Mouse (Mus musculus): Measurements from ENCODE around the gene Vmn1r12. TPM values are rescaled to one million over a fixed set of nuclear protein-coding genes. Genes with fewer than 3 reads are reported as not detected.
"Not testable (repeated sequence)": the region's sequence is repeated elsewhere in the genome, so short reads cannot be mapped to it uniquely, and the experiment has no call there.

The Vmn1r12 gene
- not detected in 2 replicates for polyA plus RNA-seq (2016; fragmentation: Nextera tagmentation; extraction: Ambion mirVana)

DNA sequence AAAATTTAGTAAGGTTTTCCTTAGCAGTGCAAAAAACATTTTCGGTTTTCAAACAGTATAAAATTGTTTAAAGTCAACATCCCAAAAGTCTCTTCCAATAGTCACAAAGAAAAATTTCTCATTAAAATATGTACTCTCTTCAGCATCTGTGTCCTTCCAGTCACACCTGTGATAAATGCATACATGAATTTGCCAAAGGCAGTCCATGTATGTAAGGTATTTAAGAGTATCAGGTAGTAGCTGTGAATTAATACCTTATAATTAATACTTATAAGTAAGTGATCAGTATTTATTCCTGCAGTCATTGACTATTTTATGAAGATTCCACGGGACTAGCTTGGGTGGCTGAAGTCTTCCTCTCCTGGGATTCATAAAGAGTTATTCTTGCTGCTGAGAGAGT, at the start of gene Vmn1r12:
Gene Vmn1r12, plus strand, starts transcription at position 301 of the 400 bp plus-strand sequence.
- no peak within 1 kb of the TSS for H3K4me3 ChIP-seq
- DNase-seq (ENCODE audit: low spot score), result no peak
- no peak within 1 kb of the TSS for H3K27ac ChIP-seq
- H3K4me1 ChIP-seq, result no peaks in the 10 kb centered on the region
- 69% methylated on average over 2 of the region's 2 CpGs for WGBS
- no peaks in the 10 kb centered on the region for H3K36me3 ChIP-seq
- H3K27me3 ChIP-seq (ENCODE audit: insufficient read depth, poor library complexity, severe bottlenecking), result no peaks in the 10 kb centered on the region
- H3K9me3 ChIP-seq, result no peaks in the 10 kb centered on the region

DNA sequence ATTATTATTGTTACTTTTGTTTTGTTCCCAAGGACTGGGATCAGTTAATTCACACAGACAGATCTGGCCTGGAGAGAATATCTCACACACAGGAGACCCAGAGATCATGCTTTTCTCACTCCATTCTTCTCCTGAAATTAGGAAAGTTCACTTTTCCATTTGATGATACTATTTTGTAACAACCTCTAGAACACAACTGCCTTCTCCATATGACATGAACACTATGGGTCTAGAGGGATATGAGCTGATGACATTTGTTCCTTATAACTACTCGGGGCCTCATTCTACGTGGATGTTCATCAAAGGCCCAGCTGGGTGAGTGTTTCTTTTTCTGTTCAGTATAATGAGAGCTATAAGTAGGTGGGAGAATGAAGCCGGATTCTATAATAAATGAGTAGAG, 47.6 kb upstream of the Vmn1r12 start, which contains the start of gene Vmn1r10:
Gene Vmn1r10, plus strand, starts transcription at position 301 of the 400 bp plus-strand sequence.
- H3K4me1 ChIP-seq, result no peaks in the 10 kb centered on the region

DNA sequence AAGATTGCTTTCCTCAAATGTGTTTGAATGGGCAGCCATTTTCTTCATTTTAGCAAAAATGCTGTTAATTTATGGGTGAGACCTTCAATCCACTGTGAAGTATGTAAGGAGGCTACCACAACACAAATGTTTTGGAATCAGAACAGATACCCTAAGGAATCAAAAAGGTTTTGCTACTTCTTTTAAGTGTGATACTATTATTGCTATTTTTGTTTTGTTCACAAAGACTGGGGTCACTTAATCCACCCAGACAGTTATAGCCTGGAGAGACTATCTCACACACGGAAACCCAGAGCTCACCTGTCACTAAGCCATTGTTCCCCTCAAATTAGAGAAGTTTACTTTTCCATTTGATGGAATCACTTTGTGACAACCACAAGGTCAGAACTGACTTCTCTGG, 23.6 kb upstream of the Vmn1r12 start, which contains the start of gene Vmn1r11:
Gene Vmn1r11, plus strand, starts transcription at position 301 of the 400 bp plus-strand sequence.
- DNase-seq (ENCODE audit: low spot score), result no peak
- no peak within 1 kb of the TSS for H3K27ac ChIP-seq
- H3K27me3 ChIP-seq (ENCODE audit: insufficient read depth, poor library complexity, severe bottlenecking), result no peaks in the 10 kb centered on the region
- H3K9me3 ChIP-seq, result no peaks in the 10 kb centered on the region
- no peaks in the 10 kb centered on the region for H3K36me3 ChIP-seq
- 56% methylated on average over 1 of the region's 1 CpGs for WGBS
- no peaks in the 10 kb centered on the region for H3K4me1 ChIP-seq
- no peak within 1 kb of the TSS for H3K4me3 ChIP-seq

More for the DNA sequence above, 47.6 kb upstream of the Vmn1r12 start, which contains the start of gene Vmn1r10:
- WGBS, result 77% methylated on average over 3 of the region's 3 CpGs
- DNase-seq (ENCODE audit: low spot score), result no peak
- no peak within 1 kb of the TSS for H3K27ac ChIP-seq
- H3K27me3 ChIP-seq (ENCODE audit: insufficient read depth, poor library complexity, severe bottlenecking), result no peaks in the 10 kb centered on the region
- no peaks in the 10 kb centered on the region for H3K9me3 ChIP-seq
- no peaks in the 10 kb centered on the region for H3K36me3 ChIP-seq
- H3K4me3 ChIP-seq, result no peak within 1 kb of the TSS

DNA sequence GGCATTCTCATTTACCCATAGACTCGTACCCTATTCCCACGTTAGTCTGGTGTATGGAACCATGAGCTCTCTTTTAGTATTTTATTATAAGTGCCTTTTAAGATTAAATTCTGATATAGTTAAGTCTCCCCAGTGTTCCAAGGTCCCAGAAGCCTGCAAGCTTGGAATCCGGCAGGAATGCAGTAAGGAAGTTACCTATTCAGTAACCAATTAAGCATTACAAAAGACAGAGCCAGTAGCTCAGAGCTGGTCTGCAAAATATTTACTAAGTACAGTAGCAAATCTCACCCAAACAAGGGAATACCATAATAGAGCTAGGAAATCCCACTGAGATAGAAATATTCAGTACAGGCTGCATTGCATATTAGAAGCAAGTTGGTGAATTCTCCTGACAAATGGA, 33.3 kb downstream of the Vmn1r12 start:
- H3K4me1 ChIP-seq; H3K4me3 ChIP-seq; H3K27ac ChIP-seq; DNase-seq (ENCODE audit: low spot score); H3K9me3 ChIP-seq; H3K27me3 ChIP-seq (ENCODE audit: insufficient read depth, poor library complexity, severe bottlenecking); H3K36me3 ChIP-seq: not testable (repeated sequence)
- WGBS, result 51% methylated on average over 3 of the region's 3 CpGs

DNA sequence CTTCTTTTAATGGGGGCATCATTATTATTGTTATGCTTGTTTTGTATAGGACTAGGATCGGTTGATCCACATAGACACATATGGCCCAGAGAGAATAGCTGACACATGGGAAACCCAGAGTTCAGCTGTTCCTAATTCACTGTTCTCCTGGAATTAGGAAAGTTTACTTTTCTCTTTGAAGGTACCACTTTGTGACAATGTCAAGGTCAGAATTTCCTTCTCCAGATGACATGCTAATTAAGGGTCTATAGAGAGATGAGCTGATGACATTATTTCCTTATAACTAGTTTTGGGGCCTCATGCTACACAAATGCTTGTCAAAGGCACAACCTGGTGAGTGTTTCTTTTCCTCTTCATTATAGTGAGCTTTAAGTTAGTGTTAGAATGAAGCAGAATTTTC, 46.3 kb downstream of the Vmn1r12 start, which contains the start of gene Vmn1r13:
Gene Vmn1r13, plus strand, starts transcription at position 301 of the 400 bp plus-strand sequence.
- not testable (repeated sequence) for H3K9me3 ChIP-seq; H3K27ac ChIP-seq; H3K4me3 ChIP-seq; DNase-seq (ENCODE audit: low spot score); H3K4me1 ChIP-seq; H3K27me3 ChIP-seq (ENCODE audit: insufficient read depth, poor library complexity, severe bottlenecking); H3K36me3 ChIP-seq
- 79% methylated on average over 1 of the region's 1 CpGs for WGBS

Other genes starting within 250 kb of the Vmn1r12 start
- 74.1 and 75.4 TPM in 2 replicates for gene Nt5c3, start 233.0 kb upstream of the Vmn1r12 start, polyA plus RNA-seq (2016; fragmentation: Nextera tagmentation; extraction: Ambion mirVana)
- gene Vmn1r4, start 232.9 kb upstream of the Vmn1r12 start, polyA plus RNA-seq (2016; fragmentation: Nextera tagmentation; extraction: Ambion mirVana), result 0.13 and 0.16 TPM in 2 replicates
- gene Vmn1r5, start 186.6 kb upstream of the Vmn1r12 start, polyA plus RNA-seq (2016; fragmentation: Nextera tagmentation; extraction: Ambion mirVana), result not detected in 2 replicates
- not detected in 2 replicates for gene Vmn1r6, start 159.7 kb upstream of the Vmn1r12 start, polyA plus RNA-seq (2016; fragmentation: Nextera tagmentation; extraction: Ambion mirVana)
- not detected in 2 replicates for gene Vmn1r7, start 131.6 kb upstream of the Vmn1r12 start, polyA plus RNA-seq (2016; fragmentation: Nextera tagmentation; extraction: Ambion mirVana)
- not detected in 2 replicates for gene Vmn1r8, start 124.6 kb upstream of the Vmn1r12 start, polyA plus RNA-seq (2016; fragmentation: Nextera tagmentation; extraction: Ambion mirVana)
- gene Vmn1r9, start 90.1 kb upstream of the Vmn1r12 start, polyA plus RNA-seq (2016; fragmentation: Nextera tagmentation; extraction: Ambion mirVana), result not detected in 2 replicates
- not detected in 2 replicates for gene Vmn1r10, start 47.5 kb upstream of the Vmn1r12 start, polyA plus RNA-seq (2016; fragmentation: Nextera tagmentation; extraction: Ambion mirVana)
- gene Vmn1r11, start 23.5 kb upstream of the Vmn1r12 start, polyA plus RNA-seq (2016; fragmentation: Nextera tagmentation; extraction: Ambion mirVana), result not detected in 2 replicates
- gene Vmn1r13, start 46.4 kb downstream of the Vmn1r12 start, polyA plus RNA-seq (2016; fragmentation: Nextera tagmentation; extraction: Ambion mirVana), result not detected in 2 replicates
- gene Vmn1r14, start 74.8 kb downstream of the Vmn1r12 start, polyA plus RNA-seq (2016; fragmentation: Nextera tagmentation; extraction: Ambion mirVana), result not detected in 2 replicates
- gene Vmn1r15, start 101.0 kb downstream of the Vmn1r12 start, polyA plus RNA-seq (2016; fragmentation: Nextera tagmentation; extraction: Ambion mirVana), result not detected in 2 replicates
- not detected in 2 replicates for gene Vmn1r16, start 172.6 kb downstream of the Vmn1r12 start, polyA plus RNA-seq (2016; fragmentation: Nextera tagmentation; extraction: Ambion mirVana)
- gene Vmn1r17, start 206.8 kb downstream of the Vmn1r12 start, polyA plus RNA-seq (2016; fragmentation: Nextera tagmentation; extraction: Ambion mirVana), result not detected in 2 replicates
- gene Vmn1r18, start 238.9 kb downstream of the Vmn1r12 start, polyA plus RNA-seq (2016; fragmentation: Nextera tagmentation; extraction: Ambion mirVana), result not detected in 2 replicates
- gene Vmn1r19, start 246.9 kb downstream of the Vmn1r12 start, polyA plus RNA-seq (2016; fragmentation: Nextera tagmentation; extraction: Ambion mirVana), result not detected in 2 replicates